Mouse (Mus musculus) erythroid progenitor cell, adult 5-6 weeks (primary cell): ENCODE results near the gene Ssbp3. TPM values are rescaled to one million over a fixed set of nuclear protein-coding genes. Genes with fewer than 3 reads are reported as not detected.

Experiments
- ATAC-seq: replicated peaks from 2 replicates; pipeline ENCODE4 v1.8.0; 2016; ENCODE audit warnings: moderate number of reproducible peaks, mild to moderate bottlenecking, moderate TSS enrichment, inconsistent platforms; ENCODE audit not compliant: poor library complexity, low FRiP score, severe bottlenecking
- total RNA-seq, 2 experiments: library from RNA; stranded (forward) in 1 of 2; stranded (reverse) in 1 of 2; fragments of 150-400 nt in 1 of 2; fragments of 186-747, 209-891 nt in 1 of 2; gene quantifications; 2 replicates each; pipeline versions ENCODE4 v1.2.3 to v1.2.4; 2015 to 2017; ENCODE audit warnings: low replicate concordance in 2 of 2

Ssbp3 gene
- total RNA-seq (2015; ENCODE audit: low replicate concordance) = 181 and 212 TPM in 2 replicates
- 93.7 and 104 TPM in 2 replicates for total RNA-seq (2017; ENCODE audit: low replicate concordance)

- ATAC-seq = peak; percentile 50
Observed at GRCm38 (mm10) chr4:106910201-106911172, at the start of gene Ssbp3. TSS of gene Ssbp3 (plus strand) at chr4:106910701.

- no peak for ATAC-seq
Observed at GRCm38 (mm10) chr4:106861871-106862270, 48.6 kb upstream of the Ssbp3 start.

- ATAC-seq = no peak
Observed at GRCm38 (mm10) chr4:106862317-106862716, 48.2 kb upstream of the Ssbp3 start.

GRCm38 (mm10) chr4:106862767-106863370, 47.6 kb upstream of the Ssbp3 start:
- no peak for ATAC-seq

- ATAC-seq = no peak
Observed at GRCm38 (mm10) chr4:106865415-106866110, 44.9 kb upstream of the Ssbp3 start.

- ATAC-seq = no peak
Observed at GRCm38 (mm10) chr4:106866381-106866780, 44.1 kb upstream of the Ssbp3 start.

GRCm38 (mm10) chr4:106866845-106867244, 43.7 kb upstream of the Ssbp3 start:
- no peak for ATAC-seq

- ATAC-seq = no peak
Observed at GRCm38 (mm10) chr4:106868737-106869438, 41.6 kb upstream of the Ssbp3 start.

GRCm38 (mm10) chr4:106869539-106869951, 41.0 kb upstream of the Ssbp3 start:
- ATAC-seq = no peak

GRCm38 (mm10) chr4:106870556-106870955, 39.9 kb upstream of the Ssbp3 start:
- ATAC-seq = peak; percentile 79

GRCm38 (mm10) chr4:106874501-106874900, 36.0 kb upstream of the Ssbp3 start:
- no peak for ATAC-seq

- ATAC-seq = no peak
Observed at GRCm38 (mm10) chr4:106881101-106881500, 29.4 kb upstream of the Ssbp3 start.

GRCm38 (mm10) chr4:106883149-106883548, 27.4 kb upstream of the Ssbp3 start:
- ATAC-seq = no peak

GRCm38 (mm10) chr4:106886307-106887085, 24.0 kb upstream of the Ssbp3 start:
- no peak for ATAC-seq

- ATAC-seq = no peak
Observed at GRCm38 (mm10) chr4:106896086-106896485, 14.4 kb upstream of the Ssbp3 start.

- no peak for ATAC-seq
Observed at GRCm38 (mm10) chr4:106898923-106899322, 11.6 kb upstream of the Ssbp3 start.

- no peak for ATAC-seq
Observed at GRCm38 (mm10) chr4:106899471-106899870, 11.0 kb upstream of the Ssbp3 start.

- no peak for ATAC-seq
Observed at GRCm38 (mm10) chr4:106900718-106901117, 9.8 kb upstream of the Ssbp3 start.

- ATAC-seq = peak; percentile 57; the same call in 1 of the 2 replicates
Observed at GRCm38 (mm10) chr4:106901610-106902009, 8.9 kb upstream of the Ssbp3 start.
